Mouse (Mus musculus) forebrain, postnatal 0 days (tissue): ENCODE measurements around the gene Hif3a. TPM values are rescaled to one million over a fixed set of nuclear protein-coding genes. Genes with fewer than 3 reads are reported as not detected.

Experiments used
- ATAC-seq: fragments of 200-750 bp; cut with Nextera tagmentation; 2 replicates; pipeline ENCODE4 v1.8.0; 2017; ENCODE audit warnings: mild to moderate bottlenecking, moderate library complexity
- DNase-seq: peaks from one replicate; pipeline ENCODE4 v3.0.0-alpha.2; 2015
- H3K27ac ChIP-seq: fragments of 300-500 bp; sonication (generic); 2 replicates; pipeline ENCODE4 v1.5.1; 2014; ENCODE audit warnings: low read depth, mild to moderate bottlenecking, antibody characterized with exemption, low read length, moderate library complexity, mixed read lengths
- H3K27me3 ChIP-seq: fragments of 300-500 bp; sonication (generic); 2 replicates; pipeline ENCODE4 v1.6.1; 2014; ENCODE audit warnings: mild to moderate bottlenecking, low read length, mixed read lengths; ENCODE audit not compliant: insufficient read depth
- H3K36me3 ChIP-seq: fragments of 300-500 bp; sonication (generic); 2 replicates; pipeline ENCODE4 v1.6.1; 2014; ENCODE audit warnings: mild to moderate bottlenecking, moderate library complexity; ENCODE audit not compliant: insufficient read depth
- H3K4me1 ChIP-seq: fragments of 300-500 bp; sonication (generic); 2 replicates; pipeline ENCODE4 v1.6.1; 2014; ENCODE audit warnings: antibody characterized with exemption; ENCODE audit not compliant: insufficient read depth
- H3K4me2 ChIP-seq: fragments of 300-500 bp; sonication (generic); 2 replicates; pipeline ENCODE4 v1.6.1; 2014; ENCODE audit warnings: low read depth, mild to moderate bottlenecking, moderate library complexity
- H3K4me3 ChIP-seq: fragments of 300-500 bp; sonication (generic); 2 replicates; pipeline ENCODE4 v1.5.1; 2014; ENCODE audit warnings: low read depth, low read length, mixed read lengths
- H3K9ac ChIP-seq: fragments of 300-500 bp; sonication (generic); 2 replicates; pipeline ENCODE4 v1.6.1; 2014; ENCODE audit warnings: mild to moderate bottlenecking
- H3K9me3 ChIP-seq: fragments of 300-500 bp; sonication (generic); 2 replicates; pipeline ENCODE4 v1.6.1; 2016; ENCODE audit warnings: low read length
- CTCF ChIP-seq: sonication (generic); IDR thresholded peaks from 2 replicates; pipeline ENCODE4 v1.5.1; 2016; ENCODE audit warnings: antibody characterized with exemption, control low read depth, low read depth
- WGBS: fragments of 180-500 bp; shearing (Covaris S2); extraction: QIAGEN DNeasy Blood & Tissue Kit; methylation state at CpG from one replicate; pipeline ENCODE4 v1.1.7; 2014; 5-methylcytosine and 5-hydroxymethylcytosine counted together
- polyA plus RNA-seq: library from polyadenylated mRNA; unstranded; fragments of >200 nt; fragmentation: Nextera tagmentation; extraction: Ambion mirVana; gene quantifications from 2 replicates; pipeline ENCODE4 v1.2.1, GENCODE M21; 2015
- total RNA-seq: library from RNA; depleted of rRNA; stranded (reverse); fragments of >200 nt; gene quantifications from 2 replicates; pipeline ENCODE4 v1.2.3, GENCODE M21; 2014

Hif3a gene
- total and polyA plus RNA-seq, 2 experiments from 2014 or later: 2.0 to 12.2 TPM

GRCm38 (mm10) chr7:17056601-17057523, 5.4 kb downstream of the Hif3a start:
- ATAC-seq: peak; percentile 12; the same call in 1 of the 2 replicates
- 29% methylated on average over 14 of the region's 14 CpGs for WGBS
- TF ChIP-seq CTCF: no peak

GRCm38 (mm10) chr7:17056081-17056581, 6.1 kb downstream of the Hif3a start:
- under 1% methylated on average over 41 of the region's 42 CpGs for WGBS
- TF ChIP-seq CTCF: no peak
- Histone ChIP-seq H3K36me3 (no peaks in the 10 kb centered on the region), H3K27ac (peak overlapping the region; percentile 71), H3K4me2 (peak overlapping the region; percentile 88), H3K9me3 (no peaks in the 10 kb centered on the region), H3K9ac (peak overlapping the region; percentile 65), H3K27me3 (no peaks in the 10 kb centered on the region), H3K4me1 (peaks cover 15% of the 10 kb centered on the region; the same call in 1 of the 2 replicates), H3K4me3 (peak overlapping the region; percentile 50)
- peak; percentile 87 for DNase-seq
- peak; percentile 90 for ATAC-seq

More at GRCm38 (mm10) chr7:17056601-17057523, 5.4 kb downstream of the Hif3a start:
- Histone ChIP-seq H3K4me1 (peaks cover 15% of the 10 kb centered on the region; the same call in 1 of the 2 replicates), H3K27me3 (no peaks in the 10 kb centered on the region), H3K27ac (peak overlapping the region; percentile 71), H3K4me3 (peak overlapping the region; percentile 50), H3K9ac (peak overlapping the region; percentile 65), H3K4me2 (peak overlapping the region; percentile 88), H3K36me3 (no peaks in the 10 kb centered on the region), H3K9me3 (no peaks in the 10 kb centered on the region)
- DNase-seq: peak; percentile 53

- no peak for DNase-seq
- H3K4me3 ChIP-seq: peak overlapping the region; percentile 50
- peaks cover 10% of the 10 kb centered on the region; the same call in 1 of the 2 replicates for H3K4me1 ChIP-seq
- peak overlapping the region; percentile 88 for H3K4me2 ChIP-seq
- no peaks in the 10 kb centered on the region for H3K36me3 ChIP-seq
- H3K9me3 ChIP-seq: no peaks in the 10 kb centered on the region
- H3K27me3 ChIP-seq: no peaks in the 10 kb centered on the region
- no peak overlapping the region for H3K27ac ChIP-seq
- ATAC-seq: no peak; the same call in 1 of the 2 replicates
- 94% methylated on average over 4 of the region's 4 CpGs for WGBS
- H3K9ac ChIP-seq: peak overlapping the region; percentile 65; the same call in 1 of the 2 replicates
- no peak for TF ChIP-seq CTCF
These were observed 6.8 kb downstream of the Hif3a start for GRCm38 (mm10) chr7:17055287-17055946.

- no peak for ATAC-seq
- H3K27me3 ChIP-seq: no peaks in the 10 kb centered on the region
- DNase-seq: no peak
- H3K4me2 ChIP-seq: no peak overlapping the region
- H3K27ac ChIP-seq: no peak overlapping the region
- H3K36me3 ChIP-seq: no peaks in the 10 kb centered on the region
- no peak overlapping the region for H3K9ac ChIP-seq
- H3K9me3 ChIP-seq: no peaks in the 10 kb centered on the region
- H3K4me3 ChIP-seq: no peak overlapping the region
- 90% methylated on average over 16 of the region's 16 CpGs for WGBS
- peaks cover 5% of the 10 kb centered on the region; the same call in 1 of the 2 replicates for H3K4me1 ChIP-seq
- TF ChIP-seq CTCF: no peak
These were observed 7.8 kb downstream of the Hif3a start for GRCm38 (mm10) chr7:17054325-17054989.

GRCm38 (mm10) chr7:17050933-17051594, 11.2 kb downstream of the Hif3a start:
- DNase-seq: no peak
- Histone ChIP-seq H3K9ac (no peak overlapping the region), H3K9me3 (no peaks in the 10 kb centered on the region), H3K27me3 (no peaks in the 10 kb centered on the region), H3K4me3 (no peak overlapping the region), H3K4me2 (no peak overlapping the region), H3K4me1 (no peaks in the 10 kb centered on the region), H3K27ac (no peak overlapping the region), H3K36me3 (no peaks in the 10 kb centered on the region)
- WGBS: 11% methylated on average over 16 of the region's 17 CpGs
- TF ChIP-seq CTCF: peak; percentile 78
- ATAC-seq: 0 out of 2 replicates have a peak, but pooled peaks have one; percentile 21

GRCm38 (mm10) chr7:17050491-17050890, 11.7 kb downstream of the Hif3a start:
- Histone ChIP-seq H3K4me2 (no peak overlapping the region), H3K4me1 (no peaks in the 10 kb centered on the region), H3K4me3 (no peak overlapping the region), H3K27me3 (no peaks in the 10 kb centered on the region), H3K9me3 (no peaks in the 10 kb centered on the region), H3K9ac (no peak overlapping the region), H3K36me3 (no peaks in the 10 kb centered on the region), H3K27ac (no peak overlapping the region)
- 68% methylated on average over 11 of the region's 11 CpGs for WGBS
- no peak for TF ChIP-seq CTCF
- ATAC-seq (no peak), DNase-seq (no peak)
